Mouse (Mus musculus): ENCODE data around the gene Lhx6.

- TF ChIP-seq CTCF (IDR thresholded peaks at IDR 0.05; ENCODE audit: borderline replicate concordance, insufficient read depth, low read depth, low read length) (no peak), POLR2A (IDR thresholded peaks at IDR 0.05; ENCODE audit: borderline replicate concordance, insufficient read depth, low read length) (no peak)
These were observed 7.2 kb downstream of the Lhx6 start for GRCm38 (mm10) chr2:36098021-36098420.
